Mouse (Mus musculus) ES-Bruce4 (cell line): ENCODE data around the gene Cep95.

Experiments used
- CTCF ChIP-seq: IDR thresholded peaks from one replicate; pipeline ENCODE4 v1.8.1; 2011; ENCODE audit warnings: low read depth, low read length
- EP300 ChIP-seq: IDR thresholded peaks from 2 replicates; pipeline ENCODE4 v1.6.1; 2011; ENCODE audit warnings: low read depth, low read length; ENCODE audit not compliant: insufficient read depth
- POLR2A ChIP-seq: IDR thresholded peaks from one replicate; pipeline ENCODE4 v1.8.1; 2011; ENCODE audit warnings: low read length; ENCODE audit not compliant: insufficient read depth

DNA sequence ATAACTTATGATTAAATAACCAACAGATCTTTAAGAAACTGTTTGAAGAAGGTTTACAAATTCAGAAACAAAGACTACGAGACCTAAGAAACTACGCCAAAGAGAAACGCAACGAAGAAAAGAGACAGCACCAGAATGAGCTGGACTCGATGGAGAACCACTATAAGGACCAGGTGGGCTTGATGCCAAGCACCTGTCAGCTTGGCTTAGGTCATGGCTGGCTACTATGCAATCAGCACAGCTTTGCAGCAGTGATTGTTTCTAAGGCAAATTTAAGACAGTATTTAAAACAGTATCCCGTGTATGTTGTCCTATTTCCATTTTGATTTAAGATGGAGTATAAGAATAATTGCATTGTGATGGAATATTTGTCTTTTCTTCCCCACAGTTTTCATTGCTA, 28.8 kb downstream of the Cep95 start:
- TF ChIP-seq POLR2A (no peak), CTCF (no peak), EP300 (no peak)
